Mouse (Mus musculus): ENCODE measurements around the gene Cryaa.

Cryaa gene

GRCm38 (mm10) chr17:31677507-31677906 is at the start of gene Cryaa:
TSS of gene Cryaa (plus strand) at chr17:31677807.
- DNase-seq (ENCODE audit: low read depth, low spot score) = no peak

DNA sequence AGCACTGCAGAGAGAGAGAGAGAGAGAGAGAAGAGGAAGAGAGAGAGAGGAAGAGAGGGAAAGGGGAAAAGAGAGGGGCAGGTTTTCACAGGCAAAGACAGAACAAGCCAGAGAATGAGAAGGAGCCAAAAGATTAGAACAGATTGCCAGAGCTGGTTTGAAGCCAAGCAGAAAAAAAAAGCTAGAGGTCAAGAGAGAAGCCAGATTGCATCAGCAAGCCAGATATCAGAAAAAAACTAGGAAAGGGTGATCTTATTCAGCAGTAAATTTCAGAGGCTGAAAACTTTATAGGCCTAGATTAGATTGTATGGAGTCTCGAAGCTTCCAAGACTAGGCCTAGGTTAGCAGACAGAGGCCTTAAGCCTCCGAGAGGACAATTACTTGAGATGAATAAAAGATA is 49.6 kb upstream of the Cryaa start:
- no peak for DNase-seq (ENCODE audit: low read depth, low spot score)

- no peak for DNase-seq (ENCODE audit: low read depth, low spot score)
These were observed 46.4 kb upstream of the Cryaa start for GRCm38 (mm10) chr17:31631081-31631800.

DNA sequence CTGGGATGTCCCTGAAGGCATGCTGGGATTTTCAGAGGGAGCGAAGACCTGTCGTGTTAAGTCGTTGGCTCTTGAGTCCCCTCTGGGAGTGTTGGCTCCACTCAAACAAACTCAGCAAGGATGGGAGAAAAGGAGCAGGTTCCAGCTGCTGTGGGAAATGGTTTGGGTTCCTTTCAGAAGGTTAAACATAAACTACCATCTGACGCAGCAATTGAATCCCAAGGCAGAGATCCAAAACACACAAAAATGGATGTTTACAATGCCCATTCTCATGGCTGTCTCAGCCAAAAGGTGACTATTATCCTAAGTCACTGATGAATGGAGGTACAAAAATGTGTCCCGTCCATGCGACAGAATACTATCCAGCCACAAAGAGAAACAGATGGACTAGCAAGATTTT is 44.6 kb upstream of the Cryaa start:
- DNase-seq (ENCODE audit: low read depth, low spot score) = no peak

DNA sequence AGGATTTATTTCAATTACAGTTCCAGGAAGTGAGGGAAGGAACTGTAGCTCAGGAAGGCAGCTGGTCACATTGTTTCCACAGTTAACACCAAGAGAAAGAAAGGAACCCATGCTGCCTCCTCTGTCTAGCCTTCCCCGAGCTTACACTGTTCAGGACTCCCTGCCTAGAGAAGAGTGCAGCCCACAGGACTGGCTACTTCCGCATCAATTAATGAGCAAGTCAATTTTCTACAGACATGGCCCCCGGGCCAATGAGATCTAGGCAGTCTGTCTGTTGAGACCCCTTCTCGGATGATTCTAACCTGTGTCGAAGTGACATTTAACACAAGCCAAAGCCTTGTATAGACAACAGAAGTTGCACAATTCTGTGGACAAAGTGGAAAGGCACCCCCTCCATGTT is 42.7 kb upstream of the Cryaa start:
- no peak for DNase-seq (ENCODE audit: low read depth, low spot score)

DNA sequence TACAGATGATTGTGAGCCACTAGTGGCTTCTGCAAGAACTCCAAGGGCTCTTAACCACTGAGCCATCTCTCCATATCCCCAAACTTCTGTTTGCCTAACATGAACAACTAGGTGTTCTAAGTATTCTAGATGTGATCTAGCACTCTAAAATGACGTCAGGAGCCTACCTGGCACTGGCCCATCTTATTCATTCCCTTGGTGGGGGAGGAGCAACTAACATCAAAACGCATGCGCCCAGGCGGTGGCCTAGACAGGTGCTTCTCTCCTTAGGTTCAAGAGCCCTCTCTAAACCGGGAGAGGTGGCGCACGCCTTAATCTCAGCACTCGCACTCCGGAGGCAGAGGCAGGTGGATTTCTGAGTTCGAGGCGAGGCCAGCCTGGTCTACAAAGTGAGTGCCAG is 41.8 kb upstream of the Cryaa start:
- no peak for DNase-seq (ENCODE audit: low read depth, low spot score)

DNA sequence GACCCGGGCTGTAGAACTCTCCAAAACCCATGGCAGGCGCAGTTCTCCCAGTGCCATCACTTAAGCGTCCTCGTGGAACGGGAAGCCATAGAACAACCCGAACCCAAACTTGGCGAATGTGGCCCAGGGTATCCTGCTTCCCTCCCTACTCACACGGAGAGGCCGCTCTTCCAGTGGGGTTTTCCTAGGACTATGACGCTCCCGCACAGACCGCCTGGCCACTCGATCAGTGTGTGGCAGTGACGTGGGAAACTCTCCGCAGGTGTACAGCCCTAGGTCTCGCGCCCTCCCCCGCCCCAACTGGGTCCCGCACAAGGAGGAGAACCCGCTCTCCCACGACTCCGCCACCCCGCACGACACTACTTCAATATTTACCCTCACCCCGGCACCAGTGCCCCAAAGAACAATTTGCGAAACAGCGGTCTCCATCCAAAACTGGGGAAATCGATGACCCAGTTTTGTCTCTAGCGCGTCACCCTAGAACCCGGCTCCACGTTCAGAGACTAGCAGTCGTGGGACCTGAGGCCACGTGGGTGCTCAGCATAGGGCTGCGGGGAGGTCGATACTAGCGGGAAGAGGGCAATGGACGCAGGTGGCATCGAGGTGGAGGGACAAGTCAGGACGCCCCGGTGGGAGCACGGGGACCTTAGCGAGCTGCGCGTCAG is 41.2 kb upstream of the Cryaa start:
- DNase-seq (ENCODE audit: low read depth, low spot score) = no peak

DNA sequence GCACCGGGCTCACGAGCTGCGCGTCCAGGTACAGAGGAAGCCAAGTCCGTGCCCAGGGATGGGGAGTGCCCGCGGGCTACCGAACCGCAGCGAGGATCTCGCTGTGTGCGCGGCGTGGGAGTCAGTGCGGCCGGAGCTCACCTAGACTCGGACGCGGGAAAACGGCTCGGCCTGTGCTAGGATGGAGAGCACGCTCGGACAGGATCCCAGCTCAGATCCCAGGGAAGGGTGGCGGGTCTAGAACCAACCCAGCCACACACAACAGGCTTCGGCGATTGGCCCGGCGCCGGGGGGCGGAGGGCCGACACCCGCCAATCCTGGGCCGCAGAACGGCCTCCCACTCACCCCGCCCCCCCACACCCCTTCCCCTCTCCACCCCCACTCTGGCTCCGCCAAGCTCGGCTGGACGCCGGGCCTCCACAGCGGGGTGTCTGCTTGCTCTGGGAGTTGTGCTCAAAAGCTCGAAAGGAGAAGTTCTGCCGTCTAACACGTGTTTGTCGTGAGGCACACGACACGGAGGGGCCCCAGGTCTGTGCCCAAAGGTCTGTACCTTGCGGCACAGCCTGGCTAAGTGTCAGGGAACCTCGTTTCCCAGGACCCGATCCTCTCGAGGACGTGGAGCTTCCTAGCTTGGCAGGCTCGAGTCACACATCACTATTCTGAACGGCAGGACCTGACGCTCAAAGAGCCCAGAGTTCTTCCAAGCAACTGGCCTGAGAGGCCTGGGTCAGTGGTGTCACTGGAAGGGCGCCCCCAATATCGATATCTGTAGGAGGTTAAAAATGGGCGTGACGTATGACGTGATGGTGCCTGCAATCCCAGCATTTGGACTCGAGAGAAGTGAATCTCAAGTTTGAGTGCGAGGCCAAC is 40.4 kb upstream of the Cryaa start, which contains the start of gene Cbs:
Gene Cbs (minus strand): TSS at position 297 of the 870 bp plus-strand sequence.
- DNase-seq (ENCODE audit: low read depth, low spot score) = peak; percentile 32

DNA sequence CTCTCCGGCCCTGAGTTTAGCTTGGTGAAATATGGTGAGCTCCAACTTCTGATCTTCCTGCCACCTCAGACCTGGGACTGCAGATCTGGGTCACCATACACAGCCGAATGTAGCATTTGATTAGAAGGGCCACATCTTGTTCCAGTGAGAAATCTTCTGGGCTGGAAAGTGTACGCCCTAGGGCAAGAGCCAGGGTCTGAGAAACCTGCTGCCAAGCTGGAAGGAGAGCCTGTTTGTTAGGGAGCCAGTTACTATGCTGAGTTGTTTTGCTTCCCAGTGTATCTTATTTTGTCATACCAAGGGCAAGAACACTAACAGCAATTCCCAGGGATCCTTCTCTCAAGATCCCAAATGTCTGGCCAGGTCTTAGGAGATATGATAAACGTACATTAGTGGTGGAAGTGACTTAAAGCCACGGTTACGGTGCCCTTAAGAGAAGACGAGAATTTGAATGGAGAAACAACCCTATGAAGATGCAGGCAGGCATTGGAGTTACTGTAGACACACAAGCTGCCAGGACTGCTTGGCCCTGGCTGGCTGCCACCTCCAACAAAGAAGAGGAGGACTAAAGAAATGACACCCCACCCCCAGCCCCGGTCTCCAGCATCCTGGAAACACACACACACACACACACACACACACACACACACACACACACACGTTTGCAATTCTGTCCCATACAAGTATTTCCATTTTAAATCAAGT is 39.6 kb upstream of the Cryaa start:
- no peak for DNase-seq (ENCODE audit: low read depth, low spot score)

DNA sequence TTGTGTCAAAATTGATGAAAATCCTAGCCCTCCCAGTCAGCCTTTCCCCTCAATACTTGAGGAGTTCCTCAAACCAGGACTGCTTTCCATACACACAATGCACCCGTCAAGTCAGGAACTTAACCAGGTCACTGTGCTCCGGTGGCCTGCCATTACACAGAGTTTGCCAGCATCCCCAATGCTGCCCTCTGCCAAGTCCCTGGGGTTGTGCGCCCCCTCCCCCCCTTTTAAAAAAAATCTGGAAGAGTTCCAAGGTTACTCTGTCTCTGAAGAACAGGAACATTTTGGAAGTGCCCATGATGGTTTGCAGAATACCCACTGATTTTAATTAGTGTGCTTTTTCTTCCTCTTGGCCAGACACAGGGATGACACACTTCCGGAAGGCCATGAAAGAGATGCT is 38.0 kb upstream of the Cryaa start:
- no peak for DNase-seq (ENCODE audit: low read depth, low spot score)

- DNase-seq (ENCODE audit: low read depth, low spot score) = no peak
These were observed 35.3 kb upstream of the Cryaa start for GRCm38 (mm10) chr17:31642331-31642730.

- DNase-seq (ENCODE audit: low read depth, low spot score) = no peak
These were observed 34.7 kb upstream of the Cryaa start for GRCm38 (mm10) chr17:31642913-31643312.

DNA sequence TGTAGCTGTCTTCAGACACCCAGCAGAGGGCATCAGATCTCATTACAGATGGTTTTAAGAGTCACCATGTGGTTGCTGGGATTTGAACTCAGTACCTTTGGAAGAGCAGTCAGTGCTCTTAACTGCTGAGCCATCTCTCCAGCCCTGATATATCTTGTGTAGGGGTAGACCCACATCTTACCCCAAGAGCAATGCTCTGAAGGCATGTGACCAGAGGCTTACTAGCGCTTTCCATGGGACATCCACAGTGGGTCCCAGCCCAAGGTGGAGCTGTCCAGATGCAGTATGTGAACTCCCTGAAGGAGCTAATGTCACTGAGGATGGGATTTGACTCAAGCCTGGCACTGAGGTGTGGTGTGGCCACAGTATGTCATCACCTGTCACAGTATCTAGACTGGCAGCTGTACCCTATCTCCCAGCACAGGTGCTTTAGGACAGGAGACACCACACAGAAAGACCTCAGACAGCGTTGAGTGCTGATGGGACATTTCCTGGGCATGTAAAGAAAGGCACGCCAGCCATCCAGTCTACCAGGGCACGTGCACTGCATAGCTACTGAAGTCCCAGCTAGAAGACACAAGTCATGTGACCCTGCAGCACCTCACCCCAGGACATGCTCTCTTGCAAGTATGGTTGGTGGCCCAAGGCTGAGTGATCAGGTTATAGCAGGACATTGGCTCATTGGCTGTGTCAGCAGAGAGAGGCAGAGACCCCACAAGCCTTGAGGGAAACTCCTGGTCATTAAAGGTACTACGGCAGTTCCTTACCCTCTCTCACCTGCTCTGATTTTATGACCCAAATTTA is 31.2 kb upstream of the Cryaa start:
- DNase-seq (ENCODE audit: low read depth, low spot score) = no peak

GRCm38 (mm10) chr17:31652152-31652551 is 25.5 kb upstream of the Cryaa start:
- no peak for DNase-seq (ENCODE audit: low read depth, low spot score)

DNA sequence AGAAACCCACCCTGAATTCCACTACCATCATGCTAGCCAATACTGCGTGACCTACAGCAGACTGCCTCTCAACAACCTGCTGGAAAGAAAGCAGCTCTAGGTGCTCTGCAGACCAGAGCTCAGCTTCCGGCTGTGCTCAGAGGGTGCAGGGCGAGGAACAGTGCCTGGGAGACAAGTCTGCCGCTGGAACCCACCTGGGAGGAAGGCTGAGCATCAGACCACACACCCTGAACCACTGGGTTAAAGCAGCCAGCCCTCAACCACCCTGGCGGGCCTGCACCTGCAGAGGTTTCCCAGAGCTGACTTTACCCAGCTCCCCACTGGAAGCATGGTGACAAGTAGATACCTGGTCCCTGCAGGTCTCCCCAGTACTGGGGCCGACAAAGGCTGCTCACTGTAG is 24.3 kb upstream of the Cryaa start:
- no peak for DNase-seq (ENCODE audit: low read depth, low spot score)

GRCm38 (mm10) chr17:31655366-31655765 is 22.2 kb upstream of the Cryaa start:
- no peak for DNase-seq (ENCODE audit: low read depth, low spot score)

GRCm38 (mm10) chr17:31656682-31657081 is 20.9 kb upstream of the Cryaa start:
- DNase-seq (ENCODE audit: low read depth, low spot score) = no peak

DNA sequence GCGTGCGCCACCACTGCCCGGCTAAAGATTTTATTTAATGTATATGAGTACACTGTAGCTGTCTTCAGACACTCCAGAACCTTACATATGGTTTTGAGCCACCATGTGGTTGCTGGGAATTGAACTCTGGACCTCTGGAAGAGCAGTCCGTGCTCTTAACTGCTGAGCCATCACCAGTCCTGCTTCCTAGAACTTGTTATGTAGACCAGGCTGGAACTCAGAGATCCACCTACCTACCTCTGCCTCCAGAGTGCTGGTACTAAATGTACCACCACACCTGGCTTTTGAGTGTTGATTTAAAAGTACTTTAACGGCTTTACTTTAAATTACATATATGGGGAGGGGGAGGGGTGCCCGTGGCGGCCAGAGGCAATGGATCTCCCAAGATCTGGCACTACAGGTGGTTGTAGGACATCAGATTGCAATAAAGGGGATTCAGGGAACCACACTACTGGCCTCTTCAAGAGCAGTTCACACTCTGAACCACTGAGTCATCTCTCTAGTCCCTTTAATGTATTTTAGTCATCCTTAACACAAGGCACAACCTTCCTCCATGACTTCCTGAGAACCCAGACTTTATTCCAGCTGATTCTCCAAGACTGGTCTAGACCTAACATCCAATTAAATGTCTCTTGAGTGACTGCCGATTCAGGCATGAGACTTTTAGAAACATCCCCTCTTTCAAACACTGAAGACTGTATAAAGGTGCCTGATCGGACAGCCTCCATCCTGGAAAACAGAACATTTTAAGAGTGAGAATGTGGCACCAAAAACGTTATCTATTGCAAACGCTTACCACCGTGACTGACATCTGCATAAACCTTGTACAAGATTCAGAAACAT is 20.2 kb upstream of the Cryaa start:
- no peak for DNase-seq (ENCODE audit: low read depth, low spot score)

DNA sequence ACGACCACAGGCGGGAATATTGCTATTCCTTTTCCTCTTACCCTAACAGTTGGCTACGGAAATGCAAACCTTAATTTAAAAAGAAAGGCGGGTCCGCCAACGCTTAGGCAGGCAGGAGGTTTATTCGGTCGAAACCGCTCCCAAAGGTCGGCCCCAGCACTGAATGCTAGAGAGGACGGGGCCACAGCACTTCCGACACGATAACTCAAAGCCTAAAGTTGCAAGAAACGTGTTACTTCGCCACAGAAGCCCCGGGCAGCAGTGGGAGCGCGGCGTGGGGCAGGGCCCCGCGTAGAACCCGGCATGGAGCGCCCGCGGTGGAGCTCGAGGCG is 19.5 kb upstream of the Cryaa start:
- DNase-seq (ENCODE audit: low read depth, low spot score) = no peak
